Mouse (Mus musculus) heart, postnatal 4 days (tissue): Measurements from ENCODE around the gene Pdhx. TPM values are rescaled to one million over a fixed set of nuclear protein-coding genes. Genes with fewer than 3 reads are reported as not detected.
A peak's percentile ranks its signal among the peaks of the same experiment; 100 is the strongest.

Source experiments
- DNase-seq: peaks from one replicate; pipeline ENCODE4 v3.0.0; 2021
- total RNA-seq, 2 experiments: library from RNA; stranded (reverse); gene quantifications; 2 replicates each; pipeline ENCODE4 v1.2.3; 2021

Gene Pdhx
- total RNA-seq, 2 experiments from 2014 or later, result 105 to 120 TPM

DNA sequence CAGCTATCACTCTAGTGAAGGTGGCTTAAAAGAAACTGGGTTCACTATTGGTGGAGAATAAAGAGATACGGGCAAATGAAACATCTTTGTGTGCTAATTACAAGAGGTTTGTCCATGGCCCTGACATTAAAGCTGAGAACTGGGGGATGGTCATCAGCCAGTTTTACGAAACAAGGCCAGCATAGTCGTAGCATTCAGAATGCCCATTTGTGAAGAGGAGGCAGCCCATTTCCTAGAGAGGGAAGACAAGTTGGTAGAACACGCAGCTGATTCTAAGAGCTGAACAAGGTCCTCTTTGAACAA is 85.7 kb downstream of the Pdhx start:
- no peak for DNase-seq

DNA sequence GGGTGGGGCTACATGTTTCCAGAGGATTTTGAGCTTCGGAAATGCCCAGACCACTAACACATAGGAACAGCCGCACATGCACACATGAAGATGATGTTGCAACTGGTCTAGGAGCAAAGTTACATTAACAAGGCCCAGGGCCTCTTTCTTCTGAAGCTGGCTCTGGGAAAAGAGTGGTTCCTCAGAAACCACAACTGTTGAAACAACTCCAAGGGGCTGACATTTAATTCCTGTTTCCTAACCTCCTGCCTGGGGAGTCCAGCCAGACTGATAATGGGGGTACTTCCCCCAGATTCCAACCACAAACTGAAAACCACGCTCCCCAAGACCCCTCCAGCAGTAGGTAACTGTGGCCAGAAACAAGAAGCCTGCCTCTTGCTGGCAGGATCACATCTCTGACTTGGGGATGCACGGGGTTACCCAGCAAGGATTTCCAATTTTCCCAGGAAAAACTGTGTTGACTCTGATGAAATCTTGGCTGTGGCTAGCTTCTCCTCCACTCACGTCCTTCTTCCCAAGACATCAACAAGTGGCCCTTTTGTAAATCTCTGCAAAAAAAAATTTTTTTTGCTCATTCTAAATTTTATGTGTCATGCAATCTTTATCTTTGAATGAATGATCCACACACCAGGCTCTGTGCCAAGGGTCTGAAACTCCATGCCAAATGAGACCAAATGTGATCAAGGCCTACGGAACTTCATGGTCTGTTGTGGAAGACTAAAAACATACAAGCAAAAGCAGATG is 86.2 kb downstream of the Pdhx start:
- DNase-seq, result peak; percentile 22

DNA sequence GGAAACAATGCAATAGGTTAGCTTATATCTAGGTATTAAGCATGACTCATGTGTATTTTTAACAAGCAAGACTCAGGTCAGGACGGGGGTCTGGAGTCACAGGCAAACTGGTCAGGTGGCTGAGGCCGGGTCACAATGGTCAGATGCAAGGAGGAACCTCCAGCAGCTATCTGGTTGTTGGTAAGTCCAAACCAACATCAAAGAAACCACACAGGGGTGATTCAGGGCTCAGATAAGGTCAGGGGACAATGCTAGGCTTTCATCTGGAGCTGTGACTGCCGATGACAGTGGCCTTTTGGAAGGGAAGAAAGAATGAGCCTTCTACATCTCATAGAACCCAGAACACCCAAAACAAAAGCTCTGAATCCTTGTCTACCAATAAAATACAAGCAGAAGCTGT is 86.9 kb downstream of the Pdhx start:
- no peak for DNase-seq

DNA sequence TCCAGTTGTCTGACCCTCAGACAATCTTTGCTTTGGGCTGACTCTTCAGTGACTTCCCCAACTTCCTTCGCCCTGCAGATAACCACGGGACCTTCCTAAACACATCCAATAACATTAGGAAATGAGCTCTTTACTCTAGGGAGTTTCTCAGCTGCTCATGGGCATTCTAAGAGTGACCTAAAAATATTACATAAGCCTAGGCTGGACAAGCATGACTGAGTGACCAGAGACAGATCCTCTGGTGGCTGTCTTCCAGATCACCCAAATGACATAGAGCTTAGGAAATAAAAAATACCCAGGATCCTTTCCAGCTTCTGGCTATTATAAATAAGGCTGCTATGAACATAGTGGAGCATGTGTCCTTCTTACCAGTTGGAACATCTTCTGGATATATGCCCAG is 90.5 kb downstream of the Pdhx start:
- DNase-seq, result no peak

DNA sequence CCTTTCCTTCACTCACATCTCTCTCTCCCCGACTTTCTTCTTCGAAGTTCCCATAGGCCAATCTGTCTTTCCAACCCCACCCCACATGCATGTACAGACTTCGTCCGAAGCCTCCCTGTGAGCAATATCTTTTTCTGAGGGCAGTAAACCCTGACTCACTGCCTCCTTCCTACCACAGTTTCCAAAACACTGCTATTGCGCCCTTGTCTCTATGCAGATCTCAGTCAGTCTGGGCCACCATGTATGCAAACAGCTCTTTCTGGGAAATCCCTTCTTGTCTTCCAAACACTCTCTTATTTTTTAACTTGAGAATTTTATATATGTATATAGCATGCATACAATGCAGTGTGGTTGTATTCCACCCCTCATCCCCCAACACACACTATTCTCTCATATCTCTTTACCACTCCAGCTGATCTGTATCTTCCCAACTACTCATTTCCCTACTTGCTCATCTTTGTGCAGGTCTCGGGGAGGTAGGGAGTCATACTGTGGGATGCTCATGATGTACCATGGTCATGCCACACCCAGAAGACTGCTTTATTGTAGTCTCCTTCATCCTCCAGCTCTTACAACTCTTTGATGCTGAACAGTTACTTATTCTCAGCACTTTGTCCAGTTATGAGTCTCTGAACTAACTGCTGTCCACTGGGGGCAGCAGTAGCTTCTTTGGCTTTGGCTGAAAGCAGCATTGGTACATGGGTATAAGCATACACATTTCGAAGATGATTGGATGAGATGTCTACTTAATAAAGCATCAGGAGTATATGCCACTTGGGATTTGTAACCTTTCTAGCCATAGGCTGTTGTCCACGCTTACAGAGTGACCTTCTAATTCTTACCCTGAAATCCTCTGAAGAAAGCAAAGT is 91.6 kb downstream of the Pdhx start:
- DNase-seq, result no peak

DNA sequence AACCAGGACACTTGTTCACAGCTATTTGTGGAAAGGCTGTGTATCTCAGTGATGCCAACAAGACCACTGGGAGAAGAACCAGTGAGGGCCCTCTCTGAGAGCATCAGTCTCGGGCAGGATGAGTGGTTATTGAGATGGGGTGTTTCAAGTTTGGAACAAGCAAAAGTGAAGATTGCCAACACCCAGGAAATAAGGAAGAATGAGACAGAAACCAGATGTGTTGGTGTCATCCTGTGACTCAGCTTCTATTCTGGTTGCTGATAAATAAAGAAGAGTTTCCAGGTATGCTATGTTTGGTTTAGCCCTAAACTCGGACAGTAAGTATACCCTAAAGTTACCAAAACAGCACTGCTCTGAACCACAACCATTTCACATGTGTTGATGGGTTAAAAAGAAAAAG is 92.4 kb downstream of the Pdhx start:
- no peak for DNase-seq

DNA sequence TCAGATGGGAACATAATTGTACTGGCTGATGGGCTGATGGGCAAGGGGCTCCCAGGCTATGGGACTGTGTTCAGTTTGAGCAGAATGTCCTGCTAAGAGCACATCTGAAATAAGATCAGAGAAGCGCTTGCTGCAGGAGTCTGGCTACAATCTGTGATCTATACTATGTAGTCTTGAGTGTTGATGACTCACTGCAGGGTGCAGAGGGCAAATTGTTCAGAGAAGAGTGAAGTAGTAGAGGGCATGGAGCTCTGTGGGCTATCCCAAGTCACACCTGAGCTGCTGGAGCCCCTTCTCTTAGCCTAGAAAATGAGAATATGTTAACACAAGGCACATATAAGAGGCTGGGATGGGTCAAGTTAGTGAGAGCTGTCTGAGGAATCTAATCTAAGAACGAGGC is 93.8 kb downstream of the Pdhx start:
- DNase-seq, result no peak

DNA sequence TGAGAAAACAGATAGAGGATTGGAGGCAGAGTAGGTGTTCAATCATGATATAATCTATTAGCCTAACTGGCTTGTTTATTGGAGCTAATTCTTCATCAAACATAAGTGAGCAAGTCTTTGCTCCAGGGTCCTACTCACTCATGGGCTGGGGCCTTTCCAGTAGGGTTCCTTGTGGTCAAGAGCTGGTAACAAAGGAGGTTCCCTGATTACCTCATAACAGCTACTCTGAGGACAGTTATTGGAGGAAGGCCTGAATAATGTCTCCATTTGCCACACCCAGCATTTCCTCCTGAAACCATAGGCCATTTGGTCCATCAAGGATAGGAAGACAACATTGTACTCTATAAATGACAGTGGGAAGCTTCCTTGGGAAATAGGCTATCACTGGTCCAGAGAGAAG is 94.2 kb downstream of the Pdhx start:
- DNase-seq, result no peak

DNA sequence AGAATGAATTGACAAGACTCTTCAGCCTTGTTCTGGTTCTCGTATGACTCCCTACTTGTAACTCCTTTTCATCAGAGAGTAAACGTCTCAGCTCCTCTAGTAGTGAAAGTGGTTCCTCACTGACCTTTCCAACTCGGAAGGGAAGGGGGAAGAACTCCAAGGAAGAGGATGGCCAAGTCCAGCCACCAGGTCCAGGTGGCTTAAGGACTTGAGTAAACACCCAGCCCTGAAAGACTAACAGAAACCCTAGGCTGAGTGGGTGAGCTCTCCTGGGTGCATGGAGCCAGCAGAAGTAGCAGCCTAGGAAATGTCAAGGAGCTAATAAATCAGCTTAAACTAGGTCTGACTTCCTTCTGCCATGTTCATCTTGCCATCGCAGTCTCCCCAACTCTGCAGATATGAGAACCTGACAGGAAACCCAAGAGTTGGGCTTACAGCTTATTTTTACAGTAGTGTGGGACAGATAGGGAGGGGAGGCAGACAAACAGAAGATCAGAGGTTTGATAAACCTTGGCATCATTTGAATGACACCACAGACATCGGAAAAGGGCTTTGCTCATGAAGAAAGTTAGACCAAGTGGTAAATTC is 97.9 kb downstream of the Pdhx start:
- no peak for DNase-seq

DNA sequence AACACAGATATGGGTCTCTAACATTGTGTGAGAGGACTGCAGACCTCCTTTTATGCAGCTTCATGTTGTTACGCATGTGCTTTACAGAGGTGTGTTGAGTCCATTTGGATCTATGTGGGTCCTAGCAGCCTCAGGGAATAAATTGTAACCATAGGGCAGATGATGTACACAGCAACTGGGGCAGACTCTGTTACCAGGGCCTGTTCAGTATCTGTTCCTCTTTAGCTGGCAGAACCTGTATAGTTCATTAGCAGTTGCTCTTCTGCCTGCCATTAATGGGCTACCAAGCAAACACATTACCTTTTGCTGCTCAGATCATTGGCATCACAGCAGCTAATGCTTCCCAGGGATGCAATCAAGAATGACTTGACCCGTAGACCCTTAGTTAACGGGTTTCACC is 100.2 kb downstream of the Pdhx start:
- DNase-seq, result no peak

DNA sequence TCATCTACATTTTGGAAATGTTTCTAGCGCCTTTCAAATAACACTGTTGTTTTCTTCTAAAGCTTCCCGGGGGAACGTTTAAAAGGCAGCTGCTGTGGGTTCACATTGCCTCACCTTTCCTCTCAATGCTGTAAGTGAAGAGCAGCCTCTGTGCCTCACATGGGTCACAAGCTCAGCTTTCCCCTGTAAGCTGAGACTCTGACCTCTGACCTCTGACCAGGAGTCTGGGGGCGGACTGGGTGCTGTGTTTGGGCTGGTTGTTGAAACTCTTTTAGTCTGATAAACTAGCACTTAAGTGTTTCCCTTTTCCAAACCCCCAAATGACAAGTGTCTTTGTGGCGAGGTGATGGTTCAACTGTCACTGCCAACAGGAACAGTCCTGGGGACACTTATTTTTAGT is 100.7 kb downstream of the Pdhx start:
- no peak for DNase-seq

DNA sequence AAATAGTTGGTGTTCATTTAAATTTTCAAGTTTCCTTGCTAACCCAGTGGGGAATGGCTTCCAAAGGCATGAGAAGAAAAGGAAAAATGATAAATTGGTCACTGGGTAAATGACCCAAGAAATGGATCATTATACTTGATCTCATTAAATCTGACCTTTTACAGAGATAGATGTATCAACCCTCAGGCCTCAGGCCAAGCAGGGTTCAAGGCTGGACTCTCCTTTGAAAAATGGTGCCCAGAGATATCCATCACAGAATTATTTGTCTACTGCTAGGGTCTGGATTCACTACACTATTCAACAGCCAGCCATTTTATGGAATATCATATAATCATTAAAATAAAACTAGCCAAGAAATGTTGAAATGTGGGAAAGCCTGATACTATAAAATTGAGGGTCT is 101.4 kb downstream of the Pdhx start:
- DNase-seq, result no peak

Other genes with a start within 250 kb of the Pdhx start
- 10 to 100 TPM; 26.7 to 28.2 TPM for gene Cd44, start 171.8 kb downstream of the Pdhx start, total RNA-seq
- gene Apip, start 162 bp upstream of the Pdhx start, total RNA-seq, result 10 to 100 TPM; 46.4 to 48.4 TPM
- not detected for gene Ehf, start 229.8 kb upstream of the Pdhx start, total RNA-seq